Mouse (Mus musculus): Measurements from ENCODE around the gene Tnn. TPM values are rescaled to one million over a fixed set of nuclear protein-coding genes. Genes with fewer than 3 reads are reported as not detected.

The Tnn gene
- total RNA-seq (2014; fragmentation: Nextera tagmentation) (not detected in 2 replicates), total RNA-seq (2017) (not detected in 2 replicates)

GRCm38 (mm10) chr1:160153480-160153879 is at the start of gene Tnn:
TSS of gene Tnn (minus strand) at chr1:160153580.
- no peak for ATAC-seq (replicated peaks; ENCODE audit: poor library complexity, severe bottlenecking)

- peak; percentile 39 for ATAC-seq (replicated peaks; ENCODE audit: poor library complexity, severe bottlenecking)
Measured at GRCm38 (mm10) chr1:160195337-160195663, 41.9 kb upstream of the Tnn start.

- ATAC-seq (replicated peaks; ENCODE audit: poor library complexity, severe bottlenecking): peak; percentile 94
Measured at GRCm38 (mm10) chr1:160194529-160195336, 41.4 kb upstream of the Tnn start, which contains the start of gene Mrps14. TSS of gene Mrps14 (plus strand) at chr1:160195215.

- peak; percentile 55; the same call in 1 of the 2 replicates for ATAC-seq (replicated peaks; ENCODE audit: poor library complexity, severe bottlenecking)
Measured at GRCm38 (mm10) chr1:160184506-160184905, 31.1 kb upstream of the Tnn start.

GRCm38 (mm10) chr1:160181216-160181615 is 27.8 kb upstream of the Tnn start:
- no peak for ATAC-seq (replicated peaks; ENCODE audit: poor library complexity, severe bottlenecking)

- ATAC-seq (replicated peaks; ENCODE audit: poor library complexity, severe bottlenecking): no peak
Measured at GRCm38 (mm10) chr1:160176903-160177302, 23.5 kb upstream of the Tnn start.

- ATAC-seq (replicated peaks; ENCODE audit: poor library complexity, severe bottlenecking): no peak
Measured at GRCm38 (mm10) chr1:160166600-160166999, 13.2 kb upstream of the Tnn start.

- no peak for ATAC-seq (replicated peaks; ENCODE audit: poor library complexity, severe bottlenecking)
Measured at GRCm38 (mm10) chr1:160158190-160158589, 4.8 kb upstream of the Tnn start.

GRCm38 (mm10) chr1:160150726-160151125 is 2.7 kb downstream of the Tnn start:
- no peak for ATAC-seq (replicated peaks; ENCODE audit: poor library complexity, severe bottlenecking)

- no peak for ATAC-seq (replicated peaks; ENCODE audit: poor library complexity, severe bottlenecking)
Measured at GRCm38 (mm10) chr1:160149291-160149906, 4.0 kb downstream of the Tnn start.

GRCm38 (mm10) chr1:160147274-160147673 is 6.1 kb downstream of the Tnn start:
- no peak for ATAC-seq (replicated peaks; ENCODE audit: poor library complexity, severe bottlenecking)

GRCm38 (mm10) chr1:160145606-160146005 is 7.8 kb downstream of the Tnn start:
- ATAC-seq (replicated peaks; ENCODE audit: poor library complexity, severe bottlenecking): no peak

GRCm38 (mm10) chr1:160144343-160144742 is 9.0 kb downstream of the Tnn start:
- no peak for ATAC-seq (replicated peaks; ENCODE audit: poor library complexity, severe bottlenecking)

GRCm38 (mm10) chr1:160136362-160136890 is 17.0 kb downstream of the Tnn start:
- ATAC-seq (replicated peaks; ENCODE audit: poor library complexity, severe bottlenecking): no peak

GRCm38 (mm10) chr1:160133464-160134079 is 19.8 kb downstream of the Tnn start:
- ATAC-seq (replicated peaks; ENCODE audit: poor library complexity, severe bottlenecking): no peak

GRCm38 (mm10) chr1:160123957-160124356 is 29.4 kb downstream of the Tnn start:
- ATAC-seq (replicated peaks; ENCODE audit: poor library complexity, severe bottlenecking): no peak

- ATAC-seq (replicated peaks; ENCODE audit: poor library complexity, severe bottlenecking): no peak
Measured at GRCm38 (mm10) chr1:160108604-160109003, 44.8 kb downstream of the Tnn start.

GRCm38 (mm10) chr1:160105426-160105825 is 48.0 kb downstream of the Tnn start:
- no peak for ATAC-seq (replicated peaks; ENCODE audit: poor library complexity, severe bottlenecking)

- no peak for ATAC-seq (replicated peaks; ENCODE audit: poor library complexity, severe bottlenecking)
Measured at GRCm38 (mm10) chr1:160100996-160101395, 52.4 kb downstream of the Tnn start.

- ATAC-seq (replicated peaks; ENCODE audit: poor library complexity, severe bottlenecking): no peak
Measured at GRCm38 (mm10) chr1:160099659-160100302, 53.6 kb downstream of the Tnn start.

GRCm38 (mm10) chr1:160086651-160087050 is 66.7 kb downstream of the Tnn start:
- ATAC-seq (replicated peaks; ENCODE audit: poor library complexity, severe bottlenecking): no peak
